In genomic region chr19:3681310-3681934, GRCm38 (mm10) we compare ENCODE assay signal across 8 mouse cellular contexts. TPM values are rescaled to one million over a fixed set of nuclear protein-coding genes. Genes with fewer than 3 reads are reported as not detected.
DNase-seq lines count a peak whose midpoint lies in the region; ATAC-seq and TF ChIP-seq lines count a peak whose summit lies in the region.

No protein-coding gene starts in this region.

- no peak overlapping the region for H3K4me3 ChIP-seq in liver, adult 2 months (ENCODE audit: insufficient read depth, low read depth, low read length)
- no peak overlapping the region for H3K4me3 ChIP-seq in kidney, adult 2 months (ENCODE audit: insufficient read depth, low read depth, low read length)
- H3K4me3 ChIP-seq in lung, adult 2 months (replicated peaks; ENCODE audit: extremely low read depth, low read depth, low read length): no peak overlapping the region
- no peak overlapping the region for H3K4me3 ChIP-seq in stomach, embryonic 14.5 days (ENCODE audit: low read depth, low read length)

- no peak for DNase-seq in liver, adult 2 months (ENCODE audit: extremely low read depth, low read depth, low spot score)
- DNase-seq in liver: no peak
- peak; percentile 45 to 47 for DNase-seq in cerebellum, postnatal 36 days
- DNase-seq in heart, adult 8-10 months (ENCODE audit: low spot score): peak; percentile 90
- DNase-seq in kidney, adult 2 months: peak; percentile 94
- peak; percentile 71 for DNase-seq in lung, adult 2 months
- no peak for DNase-seq in spleen, postnatal 14 days (ENCODE audit: low spot score in 2 of 2)

- no peaks in the 10 kb centered on the region for H3K27me3 ChIP-seq in liver, adult 2 months (ENCODE audit: control insufficient read depth, insufficient read depth, low read length)
- no peaks in the 10 kb centered on the region for H3K27me3 ChIP-seq in kidney, adult 2 months (replicated peaks; ENCODE audit: control insufficient read depth, insufficient read depth, low read length)
- H3K27me3 ChIP-seq in stomach, embryonic 14.5 days (ENCODE audit: control insufficient read depth, insufficient read depth, low read length): no peaks in the 10 kb centered on the region

- no peak for TF ChIP-seq POLR2A in liver, adult 2 months (IDR thresholded peaks at IDR 0.05; ENCODE audit: extremely low read depth, insufficient read depth, low read length)
- TF ChIP-seq POLR2A in kidney, adult 2 months (IDR thresholded peaks at IDR 0.05; ENCODE audit: low read depth, low read length): no peak
- TF ChIP-seq POLR2A in lung, adult 2 months (IDR thresholded peaks at IDR 0.05; ENCODE audit: borderline replicate concordance, extremely low read depth, low read depth, low read length): no peak

- H3K4me1 ChIP-seq in liver, adult 2 months (ENCODE audit: control insufficient read depth, insufficient read depth, low read length): peaks cover 51% of the 10 kb centered on the region
- peaks cover 33% of the 10 kb centered on the region for H3K4me1 ChIP-seq in kidney, adult 2 months (ENCODE audit: control insufficient read depth, insufficient read depth, low read length)
- peaks cover 31% of the 10 kb centered on the region for H3K4me1 ChIP-seq in lung, adult 2 months (ENCODE audit: control insufficient read depth, insufficient read depth, low read length)
- peaks cover 47% of the 10 kb centered on the region for H3K4me1 ChIP-seq in stomach, embryonic 14.5 days (ENCODE audit: control insufficient read depth, insufficient read depth, low read length)

- peak; percentile 60 for ATAC-seq in stomach, embryonic 14.5 days (ENCODE audit: insufficient number of reproducible peaks, insufficient read depth, low FRiP score, low read depth)

- H3K4me2 ChIP-seq in stomach, embryonic 14.5 days (replicated peaks; ENCODE audit: low read depth, low read length): peak overlapping the region; percentile 5; the same call in 1 of the 2 replicates

- no peaks in the 10 kb centered on the region for H3K36me3 ChIP-seq in liver, adult 2 months (ENCODE audit: control insufficient read depth, insufficient read depth, low read length)
- no peaks in the 10 kb centered on the region for H3K36me3 ChIP-seq in kidney, adult 2 months (ENCODE audit: control insufficient read depth, insufficient read depth, low read length)
- no peaks in the 10 kb centered on the region for H3K36me3 ChIP-seq in stomach, embryonic 14.5 days (ENCODE audit: control insufficient read depth, insufficient read depth, low read length)

- TF ChIP-seq CTCF in liver, adult 2 months (IDR thresholded peaks at IDR 0.05; ENCODE audit: low read depth, low read length): no peak
- no peak for TF ChIP-seq CTCF in kidney, adult 2 months (conservative IDR thresholded peaks at IDR 0.05; ENCODE audit: insufficient read depth, insufficient read length, low read depth, low read length)
- no peak for TF ChIP-seq CTCF in lung, adult 2 months (IDR thresholded peaks at IDR 0.05; ENCODE audit: insufficient read depth, low read length)

- 5% methylated on average over 13 of the region's 13 CpGs for WGBS in liver, adult 2 months
- WGBS in kidney, adult 2 months: 6% methylated on average over 13 of the region's 13 CpGs
- 7% methylated on average over 13 of the region's 13 CpGs for whole genome bisulfite sequencing in lung, adult 2 months
- WGBS in stomach, embryonic 14.5 days: 34% methylated on average over 13 of the region's 13 CpGs

- H3K79me2 ChIP-seq in liver, adult 2 months (ENCODE audit: control insufficient read depth, insufficient read depth, low read length): peaks cover 66% of the 10 kb centered on the region

- no peaks in the 10 kb centered on the region for H3K9me3 ChIP-seq in stomach, embryonic 14.5 days (ENCODE audit: control insufficient read depth, low read depth, low read length)

- H3K9ac ChIP-seq in liver, adult 2 months (ENCODE audit: low read depth, low read length): no peak overlapping the region; the same call in 1 of the 2 replicates
- no peak overlapping the region for H3K9ac ChIP-seq in stomach, embryonic 14.5 days (replicated peaks; ENCODE audit: low read depth, low read length)

- H3K27ac ChIP-seq in liver, adult 2 months (replicated peaks; ENCODE audit: insufficient read depth, low read depth, low read length): peak overlapping the region; percentile 53
- peak overlapping the region; percentile 54 for H3K27ac ChIP-seq in kidney, adult 2 months (ENCODE audit: insufficient read depth, low read depth, low read length)
- peak overlapping the region; percentile 79 for H3K27ac ChIP-seq in stomach, embryonic 14.5 days (ENCODE audit: low read length)

RNA-seq across cellular contexts. Expression of gene Lrp5, which starts 4.9 kb away (rescaled TPM):
- 14.1 and 23.2 TPM in 2 replicates for total RNA-seq in liver, adult 2 months (2014; rRNA removed)
- polyA plus RNA-seq in liver, adult 2 months (2012; rRNA removed): 32.6 and 42.4 TPM in 2 replicates
- 10 to 100 TPM; 48.9 to 52.9 (median 50.7) TPM for total RNA-seq in heart, adult 8-10 months (2022)
- polyA plus RNA-seq in kidney, adult 2 months (2012; rRNA removed): 33.9 and 34.2 TPM in 2 replicates
- polyA plus RNA-seq in lung, adult 2 months (2012; rRNA removed): 85.8 and 87.8 TPM in 2 replicates
- 10.3 and 11.3 TPM in 2 replicates for polyA plus RNA-seq in stomach, embryonic 14.5 days (2014; fragmentation: Nextera tagmentation; extraction: Ambion mirVana)

RNA-seq across cellular contexts. Expression of gene 1810055G02Rik, which starts 26.7 kb away (rescaled TPM):
- total RNA-seq in liver, adult 2 months (2014; rRNA removed): 10.6 and 20.1 TPM in 2 replicates
- polyA plus RNA-seq in liver, adult 2 months (2012; rRNA removed): 18.4 and 26.9 TPM in 2 replicates
- 1 to 10 TPM; 5.5 to 8.2 (median 6.5) TPM for total RNA-seq in heart, adult 8-10 months (2022)
- polyA plus RNA-seq in kidney, adult 2 months (2012; rRNA removed): 18.8 and 23.3 TPM in 2 replicates
- polyA plus RNA-seq in lung, adult 2 months (2012; rRNA removed): 36.3 and 41.4 TPM in 2 replicates
- 37.4 and 44.3 TPM in 2 replicates for polyA plus RNA-seq in stomach, embryonic 14.5 days (2014; fragmentation: Nextera tagmentation; extraction: Ambion mirVana)

Comparison
In these comparisons a context has a peak if more than half of its experiments do, and no peak if none do; other contexts are left out.
1. DNase-seq: peak in cerebellum, postnatal 36 days (2 of 2), heart, adult 8-10 months (single experiment), kidney, adult 2 months (single experiment) and lung, adult 2 months (single experiment); none in liver, adult 2 months (single experiment), liver (single experiment) and spleen, postnatal 14 days (0 of 2).
2. Peak in every context shown above with its lines, with median percentiles within 50 percentile points of each other: H3K27ac ChIP-seq.